Mouse (Mus musculus) ES-E14 (cell line): ENCODE measurements at regions not wholly inside any gene's neighbourhood (a gene's known extent, or its start where the extent isn't known, plus 50 kb on each side); places are given as distances from the start of the nearest gene placed in this dataset.

Experiments
- DNase-seq: peaks from one replicate; pipeline ENCODE4 v3.0.0-alpha.2; 2013; ENCODE audit warnings: low read depth, low spot score
- H3K27ac ChIP-seq: 2 replicates; pipeline ENCODE4 v1.5.1; 2012; ENCODE audit warnings: low read depth, mild to moderate bottlenecking, low read length, moderate library complexity, mixed read lengths; ENCODE audit not compliant: poor library complexity, insufficient read depth, severe bottlenecking
- H3K36me3 ChIP-seq: 2 replicates; pipeline ENCODE4 v1.6.1; 2012; ENCODE audit warnings: mild to moderate bottlenecking, low read length, moderate library complexity, mixed read lengths; ENCODE audit not compliant: control insufficient read depth, poor library complexity, insufficient read depth, severe bottlenecking
- H3K4me1 ChIP-seq, 2 experiments: fragments of 150-350 bp in 1 of 2; sonication (generic) in 1 of 2; 2 replicates each; pipeline ENCODE4 v1.6.1; 2012; ENCODE audit warnings: low read length in 2 of 2, mild to moderate bottlenecking in 1 of 2, mixed read lengths in 1 of 2; ENCODE audit not compliant: control insufficient read depth in 2 of 2, insufficient read depth in 2 of 2, poor library complexity in 1 of 2
- H3K4me3 ChIP-seq, 2 experiments: fragments of 150-350 bp in 1 of 2; sonication (generic) in 1 of 2; 2 replicates each; pipeline ENCODE4 v1.5.1; 2012; ENCODE audit warnings: low read length in 2 of 2, low read depth in 1 of 2, mild to moderate bottlenecking in 1 of 2, mixed read lengths in 1 of 2; ENCODE audit not compliant: insufficient read depth in 1 of 2, poor library complexity in 1 of 2, severe bottlenecking in 1 of 2
- H3K9ac ChIP-seq: 2 replicates; pipeline ENCODE4 v1.6.1; 2012; ENCODE audit warnings: low read depth, mild to moderate bottlenecking, low read length, mixed read lengths; ENCODE audit not compliant: poor library complexity, insufficient read depth, severe bottlenecking
- H3K9me3 ChIP-seq: fragments of 150-350 bp; sonication (generic); 2 replicates; pipeline ENCODE4 v1.6.1; 2012; ENCODE audit warnings: low read depth, mild to moderate bottlenecking, low read length; ENCODE audit not compliant: control insufficient read depth, insufficient read depth
- CHD2 ChIP-seq: IDR thresholded peaks from 2 replicates; pipeline ENCODE4 v1.6.1; 2014; ENCODE audit warnings: mild to moderate bottlenecking, low read depth, low read length, inconsistent platforms
- HCFC1 ChIP-seq: IDR thresholded peaks from 2 replicates; pipeline ENCODE4 v1.6.1; 2012; ENCODE audit warnings: low read length, inconsistent platforms, borderline replicate concordance; ENCODE audit not compliant: insufficient read depth
- MAFK ChIP-seq: IDR thresholded peaks from 2 replicates; pipeline ENCODE4 v1.6.1; 2014; ENCODE audit warnings: mild to moderate bottlenecking, low read depth, low read length, inconsistent platforms; ENCODE audit not compliant: insufficient read depth
- ZC3H11A ChIP-seq: IDR thresholded peaks from 2 replicates; pipeline ENCODE4 v1.6.1; 2012; ENCODE audit warnings: low read depth, mild to moderate bottlenecking, inconsistent platforms, low read length, borderline replicate concordance
- ZNF384 ChIP-seq: IDR thresholded peaks from 2 replicates; pipeline ENCODE4 v1.6.1; 2012; ENCODE audit warnings: low read depth, low read length, inconsistent platforms
- in situ Hi-C, 2 experiments: fragments of 600-800 bp; cut with MboI; formaldehyde crosslinking; loops; one replicate each; pipeline ENCODE4 v1.15.1; 2025; ENCODE audit warnings: low sequenced_read_pairs in 2 of 2, inconsistent platforms in 1 of 2; ENCODE audit not compliant: unreplicated experiment in 2 of 2

DNA sequence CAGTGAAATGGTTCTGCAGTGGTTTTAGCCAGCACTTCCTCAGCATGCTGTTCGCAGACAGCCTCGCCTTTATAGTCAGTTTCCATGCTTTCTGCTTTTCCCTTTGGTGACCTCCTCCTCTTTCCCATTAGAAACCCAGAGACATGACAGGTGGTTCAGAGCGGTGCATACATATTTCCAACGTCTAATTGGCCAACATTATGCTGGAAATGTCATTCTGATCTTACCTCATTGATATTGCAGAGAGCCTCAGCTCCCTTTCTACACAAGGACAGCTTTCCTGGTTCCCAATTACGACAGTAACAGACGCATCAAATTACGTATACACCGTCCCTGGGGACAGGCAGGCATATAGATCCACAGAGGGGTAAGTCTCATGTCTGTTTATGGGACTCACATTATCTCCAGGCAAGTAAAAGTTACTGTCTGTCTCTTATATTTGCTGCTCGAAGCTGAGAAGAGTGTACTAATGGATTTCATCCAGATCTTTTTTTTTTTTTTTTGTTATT, 348.6 kb upstream of the Arrdc4 start:
- no peak overlapping the region for H3K9ac ChIP-seq
- H3K27ac ChIP-seq = no peak overlapping the region
- in situ Hi-C loops = no loop called here
- no peaks in the 10 kb centered on the region for H3K9me3 ChIP-seq
- no peak for DNase-seq
- no peaks in the 10 kb centered on the region for H3K4me1 ChIP-seq
- H3K36me3 ChIP-seq = no peaks in the 10 kb centered on the region
- no peak overlapping the region for H3K4me3 ChIP-seq
- TF ChIP-seq CHD2 (no peak), MAFK (no peak), ZC3H11A (no peak), HCFC1 (no peak), ZNF384 (no peak)

DNA sequence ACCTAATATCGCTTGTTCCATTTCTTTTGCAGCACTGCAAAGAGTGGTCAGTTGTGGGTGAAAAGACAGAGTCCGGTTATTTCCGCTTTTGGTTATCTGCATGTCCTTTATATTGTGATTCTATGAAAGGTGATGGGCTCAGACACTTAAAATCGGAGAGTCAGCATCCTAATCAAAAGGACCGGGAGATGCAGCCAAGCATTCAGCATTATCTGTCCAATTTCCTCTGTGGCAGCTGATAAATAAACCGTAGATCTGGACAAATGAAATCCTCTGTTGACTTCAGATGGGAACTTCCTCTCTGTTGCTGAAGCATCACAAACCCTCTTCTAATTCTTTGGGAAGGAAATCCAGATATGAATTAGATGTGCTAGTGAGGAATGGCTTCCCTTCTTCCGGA, 325.7 kb upstream of the Arrdc4 start:
- DNase-seq = no peak
- Histone ChIP-seq H3K9me3 (no peaks in the 10 kb centered on the region), H3K4me3 (no peak overlapping the region), H3K36me3 (no peaks in the 10 kb centered on the region), H3K9ac (no peak overlapping the region), H3K4me1 (no peaks in the 10 kb centered on the region), H3K27ac (no peak overlapping the region)
- TF ChIP-seq HCFC1 = no peak
- no peak for TF ChIP-seq ZC3H11A
- TF ChIP-seq ZNF384 = no peak
- TF ChIP-seq CHD2 = no peak
- TF ChIP-seq MAFK = no peak
- in situ Hi-C loops = no loop called here

GRCm38 (mm10) chr7:69062994-69063393, 314.0 kb upstream of the Arrdc4 start:
- Histone ChIP-seq H3K9ac (no peak overlapping the region), H3K4me3 (no peak overlapping the region), H3K9me3 (no peaks in the 10 kb centered on the region), H3K36me3 (no peaks in the 10 kb centered on the region), H3K27ac (no peak overlapping the region), H3K4me1 (no peaks in the 10 kb centered on the region)
- in situ Hi-C loops = no loop called here
- TF ChIP-seq ZNF384 (no peak), CHD2 (no peak), MAFK (no peak), HCFC1 (no peak), ZC3H11A (no peak)
- no peak for DNase-seq

DNA sequence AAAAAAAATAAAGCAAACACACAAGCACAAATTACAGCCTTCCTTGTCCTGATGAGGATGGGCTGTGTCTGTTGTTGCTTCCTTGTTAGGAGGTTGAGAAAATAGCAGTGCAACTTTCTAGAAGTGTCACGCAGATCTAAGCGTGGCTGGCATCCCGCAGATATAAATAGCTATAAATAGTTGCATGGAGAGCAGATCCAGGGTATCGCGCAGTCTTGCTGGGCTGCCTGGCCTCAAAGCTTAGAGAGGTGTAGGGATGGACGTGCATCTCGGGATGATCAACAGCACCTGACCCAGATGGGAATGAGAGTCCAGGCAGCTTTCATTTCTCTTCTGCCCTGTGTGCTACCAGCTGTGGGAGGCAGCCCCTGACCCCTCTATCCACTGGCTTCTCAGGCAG, 313.5 kb upstream of the Arrdc4 start:
- Histone ChIP-seq H3K4me3 (no peak overlapping the region), H3K9me3 (no peaks in the 10 kb centered on the region), H3K4me1 (no peaks in the 10 kb centered on the region), H3K27ac (no peak overlapping the region), H3K9ac (no peak overlapping the region), H3K36me3 (no peaks in the 10 kb centered on the region)
- in situ Hi-C loops = no loop called here
- DNase-seq = no peak
- TF ChIP-seq ZNF384 = no peak
- TF ChIP-seq MAFK = no peak
- TF ChIP-seq HCFC1 = no peak
- no peak for TF ChIP-seq CHD2

- Histone ChIP-seq H3K4me3 (no peak overlapping the region), H3K9ac (no peak overlapping the region), H3K4me1 (no peaks in the 10 kb centered on the region), H3K36me3 (no peaks in the 10 kb centered on the region), H3K9me3 (no peaks in the 10 kb centered on the region), H3K27ac (no peak overlapping the region)
- DNase-seq = no peak
- no peak for TF ChIP-seq HCFC1
- no peak for TF ChIP-seq ZNF384
- TF ChIP-seq CHD2 = no peak
- no peak for TF ChIP-seq ZC3H11A
- no peak for TF ChIP-seq MAFK
- in situ Hi-C loops = no loop called here
These were observed 313.1 kb upstream of the Arrdc4 start for GRCm38 (mm10) chr7:69062094-69062493.
